Mouse (Mus musculus) embryonic stem cell, embryonic (primary cell): ENCODE results near the gene Itpkc.

ENCODE experiments used
- CTCF ChIA-PET, 4 experiments: fragments of 300-600 bp in 2 of 4; fragments of 350-600 bp in 2 of 4; sonication (Branson Sonifier 250); formaldehyde crosslinking; loops; one replicate each; lab custom pipeline; 2022; ENCODE audit warnings: inconsistent platforms in 2 of 4; lab: Charles Lee
- POLR2A ChIA-PET, 4 experiments: fragments of 300-600 bp in 2 of 4; fragments of 350-600 bp in 2 of 4; sonication (Branson Sonifier 250); formaldehyde crosslinking; loops; one replicate each; lab custom pipeline; 2022; ENCODE audit warnings: antibody characterized with exemption in 4 of 4, inconsistent platforms in 1 of 4; lab: Charles Lee

Gene Itpkc

DNA sequence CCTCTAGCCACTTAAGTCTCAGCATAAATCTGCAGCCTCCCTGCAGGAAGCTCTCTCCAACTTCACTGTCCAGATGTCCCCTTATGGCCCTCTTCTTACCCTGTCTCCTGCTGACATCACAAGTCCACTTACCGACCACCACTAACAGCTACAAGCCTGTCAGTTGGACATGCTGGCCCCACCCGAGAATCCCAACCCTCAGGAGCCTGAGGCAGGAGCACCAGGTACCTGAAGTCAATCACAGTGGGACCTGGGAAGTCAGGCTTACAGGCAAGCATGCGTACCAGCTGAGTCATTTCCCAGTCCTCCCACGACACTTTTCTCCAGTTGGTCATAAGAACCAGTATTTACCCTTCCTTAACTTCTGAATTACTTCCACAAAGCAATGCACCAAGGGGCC is 34.7 kb downstream of the Itpkc start:
- CTCF ChIA-PET, result interaction anchor here in 1 of 4 experiments (0.6 kb wide), 2 partner anchors 24 to 1672 kb away, joined by 3 to 4 read pairs; no protein-coding TSS in a partner anchor
- POLR2A ChIA-PET, result interaction anchor here in 3 of 4 experiments (0.6 to 24.1 kb wide), 22 partner anchors 6 to 1157 kb away, joined by 3 to 554 read pairs (median 4); partner anchors contain the start of genes Rab4b (in 3 of the 3), Egln2 (in 2 of the 3), Gm21983 (in 2 of the 3) and Mia (in 2 of the 3)

DNA sequence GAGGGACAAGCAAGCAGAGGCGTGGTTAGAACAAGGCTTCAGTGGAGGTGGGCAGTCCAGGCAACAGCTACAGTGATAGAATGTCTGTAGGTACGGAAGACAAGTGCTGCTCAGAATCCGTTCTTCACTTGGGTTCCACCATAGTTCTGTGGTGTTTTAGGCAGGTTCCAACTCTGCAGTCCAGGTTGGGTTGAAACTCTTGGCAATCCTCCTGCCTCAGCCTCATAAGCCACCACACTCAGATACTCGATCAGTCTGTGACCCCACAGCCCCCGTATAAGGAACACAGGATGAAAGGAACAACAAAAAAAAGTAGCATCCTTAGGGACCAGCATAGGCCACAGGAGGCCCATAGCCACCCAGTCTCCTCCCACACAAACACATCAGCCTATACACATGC is 36.0 kb downstream of the Itpkc start:
- ChIA-PET POLR2A (interaction anchor here in 3 of 4 experiments (0.7 to 24.1 kb wide), 16 partner anchors 7 to 181 kb away, joined by 3 to 554 read pairs (median 4); partner anchors contain the start of genes Gm21983 (in 2 of the 3), Mia (in 2 of the 3), Rab4b (in 2 of the 3) and BC024978 (in 1 of the 3)), CTCF (interaction anchor here in 2 of 4 experiments (0.8 to 1.5 kb wide), 2 partner anchors 14 to 84 kb away, joined by 3 read pairs; partner anchors contain the start of gene Rab4b (in 1 of the 2))

DNA sequence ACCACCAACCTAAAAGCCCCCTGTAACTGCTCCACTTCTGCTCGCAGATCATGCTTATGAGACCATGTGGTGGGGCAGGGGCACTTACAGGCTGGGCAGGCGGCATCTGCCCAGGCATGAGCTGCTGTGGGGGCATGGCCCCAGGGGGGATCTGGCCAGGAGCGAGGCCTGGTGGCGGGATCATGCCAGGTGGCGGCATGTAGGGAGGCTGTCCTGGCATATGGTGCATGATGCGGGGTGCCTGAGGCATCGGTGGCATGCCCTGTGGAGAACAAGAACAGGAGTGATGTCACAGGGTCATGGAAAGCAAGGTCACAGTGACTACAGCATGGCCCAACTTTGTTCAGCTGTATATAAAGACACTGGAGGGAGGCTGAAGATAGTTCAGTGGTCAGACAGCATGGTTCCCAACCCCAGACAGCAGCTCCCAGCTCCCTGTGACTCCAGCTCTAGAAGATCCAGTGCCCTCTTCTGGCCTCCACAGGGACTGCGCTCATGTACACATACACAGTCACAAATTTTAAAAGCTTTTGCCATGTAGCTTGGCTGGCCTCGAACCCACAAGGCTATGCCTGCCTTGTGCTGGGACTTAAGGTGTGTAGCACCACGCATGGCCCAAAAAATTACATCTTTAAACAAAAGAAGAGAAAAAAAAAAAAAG is 39.1 kb downstream of the Itpkc start:
- POLR2A ChIA-PET, result interaction anchor here (0.5 to 24.1 kb wide), 63 partner anchors 4 to 1831 kb away, joined by 3 to 554 read pairs (median 5); partner anchors contain the start of genes Coq8b (in 3 of the 4), Egln2 (in 3 of the 4), Rab4b (in 3 of the 4) and BC024978 (in 2 of the 4)
- CTCF ChIA-PET, result interaction anchor here (0.5 to 3.3 kb wide), 66 partner anchors 8 to 1469 kb away, joined by 3 to 53 read pairs (median 4); partner anchors contain the start of genes Egln2 (in 3 of the 4), Mia (in 3 of the 4), Rab4b (in 3 of the 4) and Coq8b (in 2 of the 4)

DNA sequence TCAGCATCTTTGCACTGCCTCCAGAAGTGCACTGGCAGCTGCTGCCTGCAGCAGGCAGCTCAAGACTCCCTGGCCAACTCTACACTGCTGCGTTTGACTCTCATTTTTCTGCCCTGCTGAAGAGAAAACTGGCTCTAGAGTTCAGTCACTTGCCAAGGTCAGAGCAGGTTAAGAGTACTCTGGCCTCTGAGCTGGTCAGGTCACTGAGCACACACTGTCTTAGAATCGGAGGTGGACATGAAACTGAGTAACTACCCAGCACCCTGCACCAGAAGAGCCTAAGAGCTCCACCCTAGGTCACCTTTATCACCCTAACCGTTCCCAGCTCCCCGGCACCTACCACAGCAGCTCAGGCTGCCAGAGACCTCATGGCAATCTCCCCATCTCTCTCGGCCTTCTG is 42.5 kb downstream of the Itpkc start:
- ChIA-PET CTCF (interaction anchor here (0.6 to 2.5 kb wide), 10 partner anchors 21 to 1457 kb away, joined by 3 to 14 read pairs (median 4); partner anchors contain the start of genes Coq8b (in 1 of the 4), Itpkc (in 1 of the 4) and Numbl (in 1 of the 4)), POLR2A (interaction anchor here (0.7 to 18.7 kb wide), 24 partner anchors 8 to 209 kb away, joined by 3 to 554 read pairs (median 4); partner anchors contain the start of genes BC024978 (in 4 of the 4), Snrpa (in 4 of the 4), Itpkc (in 3 of the 4) and Coq8b (in 2 of the 4))

DNA sequence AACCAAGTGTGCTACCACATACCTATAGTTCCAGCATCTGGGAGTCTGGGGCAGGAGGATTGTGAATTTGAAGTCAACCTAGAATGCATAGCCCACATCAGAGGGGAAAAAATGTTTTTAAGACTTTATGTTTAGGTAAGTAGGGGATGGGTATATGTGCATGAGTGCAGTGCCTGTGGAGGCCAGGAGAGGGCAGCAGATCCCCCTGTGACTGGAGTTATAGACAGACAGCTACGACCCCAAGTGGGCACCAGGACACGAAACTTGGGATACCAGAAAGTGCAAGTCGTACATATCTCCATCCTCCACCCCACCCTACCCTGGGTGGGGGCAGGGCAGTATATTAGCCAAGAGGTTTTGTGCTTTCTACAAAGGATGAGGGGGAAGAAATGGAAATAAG is 43.5 kb downstream of the Itpkc start:
- CTCF ChIA-PET, result interaction anchor here (0.6 to 2.5 kb wide), 17 partner anchors 10 to 1978 kb away, joined by 3 to 14 read pairs (median 3); partner anchors contain the start of genes BC024978 (in 1 of the 4), Coq8b (in 1 of the 4) and Numbl (in 1 of the 4)
- POLR2A ChIA-PET, result interaction anchor here in 3 of 4 experiments (0.6 to 18.7 kb wide), 16 partner anchors 9 to 1192 kb away, joined by 3 to 554 read pairs (median 8); partner anchors contain the start of genes BC024978 (in 3 of the 3), Snrpa (in 3 of the 3), Egln2 (in 2 of the 3) and Coq8b (in 1 of the 3)

DNA sequence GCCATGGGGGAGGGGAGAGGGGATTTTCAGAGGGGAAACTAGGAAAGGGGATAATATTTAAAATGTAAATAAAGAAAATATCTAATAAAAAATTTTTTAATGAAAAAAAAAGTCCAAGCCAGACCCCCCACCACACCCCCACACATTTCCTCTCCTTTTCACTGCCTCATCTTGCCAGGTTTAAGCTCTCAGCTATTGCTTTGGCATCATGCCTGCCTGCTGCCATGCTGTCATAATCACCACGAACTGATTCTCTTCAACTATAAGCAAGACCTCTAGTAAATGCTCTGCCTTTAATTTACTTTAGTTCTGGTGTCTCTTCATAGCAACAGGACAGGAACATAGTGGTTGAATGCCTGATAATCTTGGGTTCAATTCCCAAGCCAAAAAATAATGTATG is 46.0 kb downstream of the Itpkc start:
- CTCF ChIA-PET, result interaction anchor here in 3 of 4 experiments (0.8 to 1.2 kb wide), 4 partner anchors 22 to 48 kb away, joined by 3 to 6 read pairs (median 4); no protein-coding TSS in a partner anchor
- POLR2A ChIA-PET, result interaction anchor here (0.8 to 18.7 kb wide), 17 partner anchors 8 to 103 kb away, joined by 3 to 554 read pairs (median 11); partner anchors contain the start of genes BC024978 (in 4 of the 4), Snrpa (in 4 of the 4), Egln2 (in 2 of the 4) and Coq8b (in 1 of the 4)

DNA sequence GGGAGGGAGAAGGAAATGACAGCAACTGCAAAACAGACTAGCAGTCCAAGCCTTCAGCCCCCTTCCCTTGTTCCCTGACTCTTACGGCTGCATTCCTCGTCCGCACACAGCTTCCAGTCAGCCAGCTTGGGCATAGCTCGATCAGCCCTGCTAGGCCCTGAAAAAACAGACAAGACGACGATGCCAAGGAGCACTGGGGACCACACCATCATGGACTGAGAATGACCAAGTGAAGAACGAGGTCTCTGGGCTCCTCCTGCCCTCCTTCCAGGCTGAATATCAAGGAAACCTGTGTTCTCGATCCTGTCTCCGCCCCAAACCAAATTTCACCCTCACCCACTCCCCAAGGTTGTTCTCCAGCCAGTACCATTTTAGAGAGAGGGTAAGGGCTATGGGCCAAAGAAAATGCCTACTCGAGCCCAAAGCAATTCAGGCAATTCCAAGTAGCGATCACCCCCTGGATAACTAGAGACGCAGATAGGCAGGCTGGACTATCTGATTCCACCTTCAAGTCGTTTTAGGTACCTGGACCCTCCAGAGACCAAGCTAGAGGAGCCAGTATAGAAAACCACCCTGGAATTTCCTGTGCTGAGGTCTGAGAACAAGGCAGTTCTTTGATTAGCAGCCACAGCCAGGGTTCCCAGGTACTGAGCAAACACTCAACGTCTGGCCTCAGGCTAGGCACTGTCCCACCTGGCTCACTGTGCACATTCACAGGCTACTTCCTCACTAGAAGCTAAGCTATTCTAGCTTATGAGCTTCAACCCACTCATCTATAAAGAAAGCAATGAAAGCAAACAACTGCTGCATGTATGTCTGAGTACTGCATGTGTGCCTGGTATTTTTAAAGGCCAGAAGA is 47.4 kb downstream of the Itpkc start, which contains the start of the genes Gm21983 and Mia:
Gene Gm21983 (minus strand): TSS at position 250 of the 859 bp plus-strand sequence.
Gene Mia (minus strand): TSS at position 321 of the 859 bp plus-strand sequence.
- CTCF ChIA-PET, result interaction anchor here in 3 of 4 experiments (0.6 to 4.8 kb wide), 7 partner anchors 8 to 1425 kb away, joined by 3 to 54 read pairs (median 6); no protein-coding TSS in a partner anchor
- POLR2A ChIA-PET, result interaction anchor here (0.5 to 18.7 kb wide), 26 partner anchors 8 to 226 kb away, joined by 3 to 554 read pairs (median 6); partner anchors contain the start of genes BC024978 (in 4 of the 4), Snrpa (in 4 of the 4), Egln2 (in 3 of the 4) and Coq8b (in 2 of the 4)

DNA sequence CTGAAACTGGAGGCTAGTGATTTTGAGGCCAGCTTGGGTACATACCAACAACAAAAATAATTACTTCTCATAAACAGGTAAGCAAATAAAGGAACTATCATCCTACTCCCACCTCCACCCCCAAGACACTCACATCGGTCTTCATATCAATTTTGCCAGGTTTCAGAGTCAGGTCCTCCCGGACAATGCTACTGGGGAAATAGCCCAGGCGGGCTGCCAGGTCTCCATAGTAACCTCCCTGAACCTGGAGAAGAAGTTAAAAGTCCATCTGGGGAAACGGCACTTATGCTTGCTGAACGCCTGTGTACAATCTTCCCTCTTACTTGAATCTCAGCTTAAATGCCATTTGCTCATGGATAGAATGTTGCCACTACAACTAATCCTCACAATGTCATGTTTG is 48.4 kb downstream of the Itpkc start:
- POLR2A ChIA-PET, result interaction anchor here in 3 of 4 experiments (0.6 to 18.7 kb wide), 20 partner anchors 13 to 1411 kb away, joined by 3 to 554 read pairs (median 10); partner anchors contain the start of genes BC024978 (in 3 of the 3), Egln2 (in 3 of the 3), Snrpa (in 3 of the 3) and Coq8b (in 1 of the 3)

DNA sequence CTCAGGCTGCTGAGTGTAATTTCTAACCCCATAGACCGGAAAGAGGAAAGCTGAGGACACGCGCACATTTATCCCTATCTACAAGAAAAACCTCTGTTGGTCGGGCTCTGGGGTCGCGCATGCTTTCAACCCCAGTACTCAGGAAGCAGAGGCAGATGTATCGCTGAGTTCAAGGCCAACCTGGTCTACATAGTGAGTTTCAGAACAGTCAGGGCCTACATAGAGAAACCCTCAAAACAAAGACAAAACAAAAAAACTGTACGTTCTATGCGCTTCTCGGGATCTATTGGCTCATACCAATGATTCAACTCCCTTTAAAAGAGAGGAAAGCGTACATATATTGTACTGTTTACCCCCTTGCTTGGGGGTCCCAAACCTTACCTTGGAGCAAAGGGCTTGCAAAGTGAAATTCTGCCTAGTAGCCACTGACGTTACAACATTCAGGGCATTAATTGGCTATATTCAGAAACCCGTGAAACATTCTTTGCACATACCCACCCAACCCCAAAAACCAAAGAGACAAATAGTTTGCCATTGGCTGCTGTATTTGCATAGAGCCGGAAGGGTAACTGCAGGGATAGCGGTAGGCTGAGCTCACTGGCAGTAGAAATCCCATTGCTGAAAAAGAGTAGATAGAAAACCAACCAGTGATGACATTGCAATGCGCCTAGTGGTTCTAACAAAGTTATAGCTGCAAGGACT is 49.1 kb downstream of the Itpkc start:
- ChIA-PET POLR2A (interaction anchor here in 3 of 4 experiments (0.6 to 18.7 kb wide), 48 partner anchors 10 to 1536 kb away, joined by 3 to 554 read pairs (median 8); partner anchors contain the start of genes BC024978 (in 3 of the 3), Egln2 (in 3 of the 3), Snrpa (in 3 of the 3) and Coq8b (in 2 of the 3)), CTCF (interaction anchor here (0.6 to 4.8 kb wide), 25 partner anchors 10 to 258 kb away, joined by 3 to 54 read pairs (median 4); partner anchors contain the start of genes BC024978 (in 1 of the 4), Coq8b (in 1 of the 4), Egln2 (in 1 of the 4) and Snrpa (in 1 of the 4))

More for the DNA sequence above, 48.4 kb downstream of the Itpkc start:
- CTCF ChIA-PET, result interaction anchor here in 2 of 4 experiments (0.6 to 4.8 kb wide), 7 partner anchors 9 to 311 kb away, joined by 3 to 54 read pairs (median 4); no protein-coding TSS in a partner anchor

DNA sequence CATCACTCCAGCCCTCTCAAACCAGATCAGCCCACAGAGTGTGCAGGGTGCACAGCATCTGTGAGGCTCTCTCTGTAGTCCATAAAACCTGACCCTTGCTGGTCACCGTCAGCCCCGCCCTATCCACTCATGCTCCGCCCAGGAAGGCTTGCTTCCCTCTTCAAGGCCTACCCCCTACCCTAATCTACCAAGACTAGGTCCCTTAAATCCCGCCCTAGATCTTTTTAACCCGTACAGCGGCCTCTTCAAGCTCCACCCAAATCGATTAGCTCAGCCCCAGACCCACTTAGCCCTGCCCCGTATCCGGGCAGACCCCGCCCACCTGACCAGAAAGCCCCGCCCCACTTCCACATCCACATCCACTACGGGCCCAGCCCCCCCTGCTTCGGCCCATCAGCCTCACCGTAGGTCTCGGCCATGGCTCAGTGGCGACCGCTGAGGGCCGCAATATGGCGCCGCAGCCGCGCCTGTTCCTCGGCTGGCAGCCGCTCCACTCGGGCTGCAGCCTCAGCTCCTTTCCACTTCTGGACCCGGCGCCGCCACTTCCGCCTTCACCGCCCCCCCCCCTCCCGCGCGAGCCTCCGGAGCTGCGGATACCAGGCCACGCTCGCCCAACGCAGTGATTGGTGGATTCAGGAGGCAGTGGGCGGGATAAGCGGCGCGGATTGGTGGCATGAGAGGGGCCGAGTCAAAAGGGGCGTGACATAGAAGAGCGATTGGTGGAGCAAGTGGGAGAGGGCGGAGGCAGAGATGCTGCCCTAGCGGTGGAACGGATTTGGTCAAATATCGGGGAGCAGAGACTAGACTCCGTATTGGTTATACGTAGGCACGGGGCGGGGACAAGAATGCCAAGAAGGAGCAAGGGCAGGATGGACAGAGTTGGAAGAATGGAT is 49.9 kb downstream of the Itpkc start, which contains the start of gene Rab4b:
Gene Rab4b (minus strand): TSS at position 573 of the 893 bp plus-strand sequence.
- ChIA-PET POLR2A (interaction anchor here (0.6 to 18.7 kb wide), 74 partner anchors 8 to 1952 kb away, joined by 3 to 554 read pairs (median 4); partner anchors contain the start of genes BC024978 (in 3 of the 4), Egln2 (in 3 of the 4), Snrpa (in 3 of the 4) and Coq8b (in 2 of the 4)), CTCF (interaction anchor here (0.6 to 4.8 kb wide), 39 partner anchors 10 to 261 kb away, joined by 3 to 54 read pairs (median 5); partner anchors contain the start of genes BC024978 (in 1 of the 4), Coq8b (in 1 of the 4), Egln2 (in 1 of the 4) and Itpkc (in 1 of the 4))

DNA sequence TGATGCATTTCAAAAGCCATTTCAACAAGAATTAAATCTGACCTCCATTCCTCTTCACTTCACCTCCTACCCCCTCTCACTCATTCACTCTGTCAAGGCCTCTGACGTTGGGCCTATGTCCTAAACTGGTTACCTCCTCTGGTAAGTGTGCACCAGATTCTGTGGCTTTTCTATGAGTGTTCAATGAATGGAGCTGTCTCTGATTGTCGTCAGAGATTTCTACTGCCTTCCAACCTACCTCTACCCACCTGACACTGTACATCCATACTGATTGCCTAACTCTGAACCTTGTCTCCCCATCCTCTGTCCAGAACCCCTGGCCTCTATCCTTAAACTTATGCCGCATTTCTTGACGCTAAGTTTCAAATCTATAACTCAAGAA is 50.5 kb downstream of the Itpkc start:
- POLR2A ChIA-PET, result interaction anchor here (0.6 to 18.7 kb wide), 58 partner anchors 8 to 1951 kb away, joined by 3 to 554 read pairs (median 6); partner anchors contain the start of genes BC024978 (in 3 of the 4), Egln2 (in 3 of the 4), Snrpa (in 3 of the 4) and Itpkc (in 2 of the 4)
- CTCF ChIA-PET, result interaction anchor here (0.8 to 4.8 kb wide), 26 partner anchors 11 to 155 kb away, joined by 3 to 54 read pairs (median 6); partner anchors contain the start of genes BC024978 (in 1 of the 4), Coq8b (in 1 of the 4), Egln2 (in 1 of the 4) and Snrpa (in 1 of the 4)

DNA sequence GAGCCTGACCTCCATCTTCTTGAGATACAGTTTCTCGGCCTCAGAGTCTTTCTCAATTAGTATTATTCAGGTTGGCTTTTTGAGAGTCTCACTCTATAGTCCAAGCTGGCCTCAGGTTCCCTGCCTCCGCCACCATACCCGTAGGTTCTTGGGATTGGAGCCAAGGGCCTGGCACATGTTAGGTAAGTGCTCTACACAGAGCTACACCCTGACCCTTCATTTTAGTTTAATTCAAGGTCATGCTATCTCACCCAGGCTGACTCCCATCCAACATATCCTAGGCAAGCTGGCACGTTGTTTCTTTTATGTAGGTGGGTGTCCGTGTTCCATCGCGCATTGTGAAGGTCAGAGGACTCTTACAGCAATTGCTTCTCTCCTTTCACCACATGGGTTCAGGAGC is 53.6 kb downstream of the Itpkc start:
- CTCF ChIA-PET, result interaction anchor here in 1 of 4 experiments (2.4 kb wide), 1 partner anchor 15 kb away, joined by 10 read pairs; no protein-coding TSS in a partner anchor
- POLR2A ChIA-PET, result interaction anchor here in 2 of 4 experiments (0.7 to 4.8 kb wide), 22 partner anchors 8 to 425 kb away, joined by 3 to 33 read pairs (median 12); partner anchors contain the start of genes BC024978 (in 2 of the 2), Egln2 (in 2 of the 2) and Snrpa (in 2 of the 2)

DNA sequence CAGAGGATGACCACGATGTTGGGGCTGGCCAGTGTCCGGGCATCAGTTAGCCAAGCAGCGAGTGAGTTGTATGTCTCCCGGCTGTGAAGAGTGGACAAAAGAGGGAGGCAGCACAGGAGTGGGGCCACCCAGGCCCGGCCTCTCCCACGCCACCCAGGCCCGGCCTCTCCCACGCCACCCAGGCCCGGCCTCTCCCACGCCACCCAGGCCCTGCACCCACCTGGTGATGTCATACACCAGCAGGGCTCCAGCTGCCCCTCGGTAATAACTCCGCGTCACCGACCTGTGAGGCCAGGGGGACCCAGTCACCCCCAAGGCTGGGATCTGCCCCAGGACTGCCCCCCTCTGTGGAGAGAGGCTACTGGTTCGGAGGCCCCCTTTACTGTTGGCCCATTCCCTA is 54.0 kb downstream of the Itpkc start:
- ChIA-PET POLR2A (interaction anchor here in 3 of 4 experiments (0.7 to 4.8 kb wide), 26 partner anchors 8 to 425 kb away, joined by 3 to 33 read pairs (median 6); partner anchors contain the start of genes BC024978 (in 2 of the 3), Egln2 (in 2 of the 3), Snrpa (in 2 of the 3) and Coq8b (in 1 of the 3)), CTCF (interaction anchor here in 2 of 4 experiments (0.5 to 2.4 kb wide), 3 partner anchors 10 to 15 kb away, joined by 3 to 10 read pairs (median 3); no protein-coding TSS in a partner anchor)
